Mouse (Mus musculus): ENCODE measurements around the gene Art4. TPM values are rescaled to one million over a fixed set of nuclear protein-coding genes. Genes with fewer than 3 reads are reported as not detected.
A peak's percentile ranks its signal among the peaks of the same experiment; 100 is the strongest.

Gene Art4
- polyA plus RNA-seq, 1 experiment from 2014 or later = 0.20 TPM

DNA sequence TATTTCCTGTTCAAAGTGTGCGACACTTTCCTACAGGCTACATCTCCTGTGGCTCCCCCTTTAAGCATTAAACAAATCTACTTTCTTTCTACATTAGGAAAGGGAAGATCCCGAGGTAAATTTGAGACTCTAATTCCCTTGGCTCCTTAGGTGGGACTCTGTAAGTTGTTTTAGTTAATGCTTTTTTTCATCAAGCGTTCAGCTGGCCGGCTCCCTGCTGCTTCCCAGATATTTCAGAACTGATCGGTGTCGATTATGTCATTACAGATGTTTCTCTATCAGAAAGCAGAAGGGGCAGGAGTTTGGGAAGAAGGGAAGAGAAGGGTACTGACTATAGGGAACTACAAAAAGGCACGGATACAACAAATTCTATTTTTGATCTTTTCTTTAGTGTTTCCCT lies 30.4 kb downstream of the Art4 start:
- Histone ChIP-seq H3K4me3 (ENCODE audit: low read depth, low read length) (peak overlapping the region; percentile 100), H3K36me3 (ENCODE audit: control insufficient read depth, insufficient read depth, low read length) (peaks cover 19% of the 10 kb centered on the region), H3K27ac (ENCODE audit: low read length) (no peak overlapping the region), H3K9ac (ENCODE audit: low read depth, low read length) (peak overlapping the region; percentile 98), H3K4me2 (ENCODE audit: low read length) (peak overlapping the region; percentile 77), H3K4me1 (ENCODE audit: control insufficient read depth, insufficient read depth, low read length) (peaks cover 11% of the 10 kb centered on the region), H3K9me3 (replicated peaks; ENCODE audit: control insufficient read depth, low read length, poor library complexity, severe bottlenecking) (no peaks in the 10 kb centered on the region), H3K27me3 (ENCODE audit: control insufficient read depth, insufficient read depth, low read depth, low read length) (peaks cover 7% of the 10 kb centered on the region; the same call in 1 of the 2 replicates)
- no peak for ATAC-seq
- WGBS = 20% methylated on average over 7 of the region's 7 CpGs

DNA sequence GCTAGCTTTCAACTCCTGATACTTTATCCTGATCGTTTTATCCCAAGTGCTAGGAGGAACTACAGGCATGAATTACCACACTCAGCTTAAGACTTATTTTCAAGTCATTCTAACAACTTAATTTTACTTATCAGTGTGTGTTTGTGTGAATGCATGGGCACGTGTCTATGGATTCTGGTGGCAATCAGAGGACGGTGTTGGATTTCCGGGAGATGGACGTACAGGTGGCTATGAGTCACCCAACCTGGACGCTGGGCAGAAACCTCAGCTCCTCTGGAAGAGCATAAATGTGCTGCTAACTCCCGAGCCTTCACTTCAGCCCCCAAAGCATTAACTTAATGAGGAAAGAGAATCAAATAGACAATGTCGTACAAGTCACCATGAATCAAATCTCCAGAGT lies 32.5 kb downstream of the Art4 start:
- H3K4me3 ChIP-seq (ENCODE audit: low read depth, low read length) = no peak overlapping the region
- no peaks in the 10 kb centered on the region for H3K9me3 ChIP-seq (replicated peaks; ENCODE audit: control insufficient read depth, low read length, poor library complexity, severe bottlenecking)
- no peaks in the 10 kb centered on the region for H3K27me3 ChIP-seq (ENCODE audit: control insufficient read depth, insufficient read depth, low read depth, low read length)
- peaks cover 11% of the 10 kb centered on the region for H3K4me1 ChIP-seq (ENCODE audit: control insufficient read depth, insufficient read depth, low read length)
- H3K9ac ChIP-seq (ENCODE audit: low read depth, low read length) = no peak overlapping the region
- no peak overlapping the region for H3K27ac ChIP-seq (ENCODE audit: low read length)
- 96% methylated on average over 8 of the region's 8 CpGs for WGBS
- H3K36me3 ChIP-seq (ENCODE audit: control insufficient read depth, insufficient read depth, low read length) = peaks cover 36% of the 10 kb centered on the region
- ATAC-seq = no peak
- no peak overlapping the region for H3K4me2 ChIP-seq (ENCODE audit: low read length)

DNA sequence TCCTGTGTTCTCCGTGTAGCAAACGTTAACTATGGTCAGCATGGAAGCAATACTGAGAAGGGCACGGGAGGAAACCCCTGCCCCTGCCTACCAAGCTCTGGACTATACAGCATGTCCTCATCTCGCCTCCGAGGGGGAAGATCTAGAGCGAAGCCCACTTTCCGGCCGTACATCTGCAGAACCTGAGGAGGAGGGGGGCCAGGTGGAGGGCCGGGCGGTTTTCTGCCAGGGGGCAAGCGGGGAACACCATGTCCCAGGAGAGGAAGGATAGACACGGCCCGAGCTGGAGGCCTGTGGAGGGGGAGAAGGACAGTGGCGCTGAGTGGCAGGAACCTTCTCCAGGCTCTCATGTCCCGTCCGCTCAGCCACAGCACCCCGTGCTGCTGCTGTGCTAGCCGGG lies 36.4 kb downstream of the Art4 start:
- no peaks in the 10 kb centered on the region for H3K4me1 ChIP-seq (ENCODE audit: control insufficient read depth, insufficient read depth, low read length)
- no peak for ATAC-seq
- H3K4me2 ChIP-seq (ENCODE audit: low read length) = no peak overlapping the region
- H3K27ac ChIP-seq (ENCODE audit: low read length) = no peak overlapping the region
- H3K36me3 ChIP-seq (ENCODE audit: control insufficient read depth, insufficient read depth, low read length) = peaks cover 61% of the 10 kb centered on the region
- 93% methylated on average over 18 of the region's 18 CpGs for WGBS
- H3K4me3 ChIP-seq (ENCODE audit: low read depth, low read length) = no peak overlapping the region
- H3K27me3 ChIP-seq (ENCODE audit: control insufficient read depth, insufficient read depth, low read depth, low read length) = no peaks in the 10 kb centered on the region
- no peaks in the 10 kb centered on the region for H3K9me3 ChIP-seq (replicated peaks; ENCODE audit: control insufficient read depth, low read length, poor library complexity, severe bottlenecking)
- H3K9ac ChIP-seq (ENCODE audit: low read depth, low read length) = no peak overlapping the region

DNA sequence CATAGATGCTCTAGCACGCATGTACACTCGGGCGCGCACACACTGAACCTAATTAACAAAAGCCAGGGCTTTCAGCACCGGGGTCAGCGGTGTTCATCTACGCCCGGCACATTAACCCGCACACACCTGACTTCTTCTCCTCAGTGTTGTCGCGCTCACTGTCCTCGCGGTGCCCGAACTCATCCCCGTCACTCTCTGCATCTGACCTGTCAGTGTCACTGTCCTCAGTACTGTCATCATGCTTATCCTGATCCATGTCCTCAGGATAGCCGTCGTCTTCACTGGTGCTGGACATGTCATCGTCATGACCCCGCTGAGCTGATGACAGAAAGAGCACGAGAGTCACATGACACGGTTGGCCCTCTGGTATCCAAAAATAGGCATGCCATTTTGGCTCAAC lies 37.2 kb downstream of the Art4 start:
- H3K4me1 ChIP-seq (ENCODE audit: control insufficient read depth, insufficient read depth, low read length) = no peaks in the 10 kb centered on the region
- H3K9ac ChIP-seq (ENCODE audit: low read depth, low read length) = no peak overlapping the region
- no peak overlapping the region for H3K27ac ChIP-seq (ENCODE audit: low read length)
- ATAC-seq = no peak
- H3K4me2 ChIP-seq (ENCODE audit: low read length) = no peak overlapping the region
- 98% methylated on average over 21 of the region's 21 CpGs for WGBS
- H3K9me3 ChIP-seq (replicated peaks; ENCODE audit: control insufficient read depth, low read length, poor library complexity, severe bottlenecking) = no peaks in the 10 kb centered on the region
- H3K4me3 ChIP-seq (ENCODE audit: low read depth, low read length) = no peak overlapping the region
- no peaks in the 10 kb centered on the region for H3K27me3 ChIP-seq (ENCODE audit: control insufficient read depth, insufficient read depth, low read depth, low read length)
- H3K36me3 ChIP-seq (ENCODE audit: control insufficient read depth, insufficient read depth, low read length) = peaks cover 66% of the 10 kb centered on the region

- WGBS = 90% methylated on average over 3 of the region's 3 CpGs
Measured at GRCm38 (mm10) chr6:136817549-136817948, 40.0 kb downstream of the Art4 start.

DNA sequence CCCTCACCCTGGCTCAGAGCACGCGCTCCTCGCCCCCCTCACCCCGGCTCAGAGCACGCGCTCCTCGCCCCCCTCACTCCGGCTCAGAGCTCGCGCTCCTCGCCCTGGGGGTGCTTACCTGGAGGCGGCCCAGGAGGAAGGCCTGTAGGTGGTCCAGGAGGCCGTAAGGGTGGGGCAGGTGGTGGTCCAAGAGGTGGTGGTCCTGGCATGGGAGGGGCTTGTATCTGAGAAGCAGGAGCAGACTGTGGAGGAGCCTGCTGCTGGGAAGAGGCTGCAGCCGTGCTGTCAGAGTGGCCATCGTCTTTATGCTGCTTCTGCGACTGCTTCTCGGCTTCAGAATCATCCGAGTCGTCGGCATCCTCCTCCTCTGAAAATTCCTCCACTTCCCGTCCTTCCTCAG lies 40.7 kb downstream of the Art4 start:
- no peak for ATAC-seq
- Histone ChIP-seq H3K4me1 (ENCODE audit: control insufficient read depth, insufficient read depth, low read length) (no peaks in the 10 kb centered on the region), H3K27ac (ENCODE audit: low read length) (no peak overlapping the region), H3K4me2 (ENCODE audit: low read length) (no peak overlapping the region), H3K9me3 (replicated peaks; ENCODE audit: control insufficient read depth, low read length, poor library complexity, severe bottlenecking) (no peaks in the 10 kb centered on the region), H3K27me3 (ENCODE audit: control insufficient read depth, insufficient read depth, low read depth, low read length) (no peaks in the 10 kb centered on the region), H3K9ac (ENCODE audit: low read depth, low read length) (no peak overlapping the region), H3K4me3 (ENCODE audit: low read depth, low read length) (no peak overlapping the region), H3K36me3 (ENCODE audit: control insufficient read depth, insufficient read depth, low read length) (peaks cover 59% of the 10 kb centered on the region)
- WGBS = 95% methylated on average over 21 of the region's 21 CpGs

More at GRCm38 (mm10) chr6:136817549-136817948, 40.0 kb downstream of the Art4 start:
- Histone ChIP-seq H3K4me2 (ENCODE audit: low read length) (no peak overlapping the region), H3K4me1 (ENCODE audit: control insufficient read depth, insufficient read depth, low read length) (no peaks in the 10 kb centered on the region), H3K9me3 (replicated peaks; ENCODE audit: control insufficient read depth, low read length, poor library complexity, severe bottlenecking) (no peaks in the 10 kb centered on the region), H3K4me3 (ENCODE audit: low read depth, low read length) (no peak overlapping the region), H3K9ac (ENCODE audit: low read depth, low read length) (no peak overlapping the region), H3K27ac (ENCODE audit: low read length) (no peak overlapping the region), H3K27me3 (ENCODE audit: control insufficient read depth, insufficient read depth, low read depth, low read length) (no peaks in the 10 kb centered on the region), H3K36me3 (ENCODE audit: control insufficient read depth, insufficient read depth, low read length) (peaks cover 62% of the 10 kb centered on the region)
- ATAC-seq = no peak

- Histone ChIP-seq H3K36me3 (ENCODE audit: control insufficient read depth, insufficient read depth, low read length) (peaks cover 51% of the 10 kb centered on the region), H3K27ac (ENCODE audit: low read length) (no peak overlapping the region), H3K4me2 (ENCODE audit: low read length) (no peak overlapping the region), H3K4me3 (ENCODE audit: low read depth, low read length) (no peak overlapping the region), H3K4me1 (ENCODE audit: control insufficient read depth, insufficient read depth, low read length) (no peaks in the 10 kb centered on the region), H3K27me3 (ENCODE audit: control insufficient read depth, insufficient read depth, low read depth, low read length) (no peaks in the 10 kb centered on the region), H3K9me3 (replicated peaks; ENCODE audit: control insufficient read depth, low read length, poor library complexity, severe bottlenecking) (no peaks in the 10 kb centered on the region), H3K9ac (ENCODE audit: low read depth, low read length) (no peak overlapping the region)
- no peak for ATAC-seq
- WGBS = 97% methylated on average over 7 of the region's 7 CpGs
Measured at GRCm38 (mm10) chr6:136815381-136815780, 42.2 kb downstream of the Art4 start.

- ATAC-seq = no peak
- Histone ChIP-seq H3K9me3 (replicated peaks; ENCODE audit: control insufficient read depth, low read length, poor library complexity, severe bottlenecking) (no peaks in the 10 kb centered on the region), H3K27ac (ENCODE audit: low read length) (no peak overlapping the region), H3K4me2 (ENCODE audit: low read length) (no peak overlapping the region), H3K36me3 (ENCODE audit: control insufficient read depth, insufficient read depth, low read length) (peaks cover 41% of the 10 kb centered on the region), H3K9ac (ENCODE audit: low read depth, low read length) (no peak overlapping the region), H3K27me3 (ENCODE audit: control insufficient read depth, insufficient read depth, low read depth, low read length) (no peaks in the 10 kb centered on the region), H3K4me1 (ENCODE audit: control insufficient read depth, insufficient read depth, low read length) (peaks cover 11% of the 10 kb centered on the region), H3K4me3 (ENCODE audit: low read depth, low read length) (no peak overlapping the region)
- WGBS = 53% methylated on average over 4 of the region's 4 CpGs
Measured at GRCm38 (mm10) chr6:136813117-136813516, 44.4 kb downstream of the Art4 start.

DNA sequence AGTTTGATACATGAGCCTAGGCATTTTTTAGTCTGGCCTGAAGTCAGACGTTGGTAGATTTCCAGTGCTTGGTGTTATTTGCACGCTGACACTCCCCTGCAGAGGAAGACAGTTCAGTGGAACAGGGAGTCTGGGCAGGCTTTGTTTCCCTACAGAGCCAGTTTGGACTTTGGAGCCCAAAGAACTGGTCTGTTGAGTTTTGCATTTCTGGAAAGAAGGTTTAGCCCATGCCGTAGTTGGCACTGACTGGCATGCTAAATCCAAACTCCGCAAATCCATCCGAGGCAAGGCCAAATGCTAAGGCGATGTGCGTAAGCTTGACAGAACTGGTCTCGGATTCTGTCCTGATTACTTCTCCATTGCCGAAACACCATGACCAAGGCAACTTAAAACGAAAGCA lies 46.3 kb downstream of the Art4 start:
- Histone ChIP-seq H3K9ac (ENCODE audit: low read depth, low read length) (no peak overlapping the region), H3K36me3 (ENCODE audit: control insufficient read depth, insufficient read depth, low read length) (peaks cover 23% of the 10 kb centered on the region), H3K4me2 (ENCODE audit: low read length) (no peak overlapping the region), H3K27ac (ENCODE audit: low read length) (no peak overlapping the region), H3K27me3 (ENCODE audit: control insufficient read depth, insufficient read depth, low read depth, low read length) (no peaks in the 10 kb centered on the region), H3K4me1 (ENCODE audit: control insufficient read depth, insufficient read depth, low read length) (peaks cover 14% of the 10 kb centered on the region), H3K9me3 (replicated peaks; ENCODE audit: control insufficient read depth, low read length, poor library complexity, severe bottlenecking) (no peaks in the 10 kb centered on the region), H3K4me3 (ENCODE audit: low read depth, low read length) (no peak overlapping the region)
- ATAC-seq = no peak
- WGBS = 92% methylated on average over 10 of the region's 10 CpGs
